Mouse (Mus musculus) gastrocnemius, postnatal 25 days (tissue): ENCODE results near the gene Fam198a. TPM values are rescaled to one million over a fixed set of nuclear protein-coding genes. Genes with fewer than 3 reads are reported as not detected.

ENCODE experiments used
- DNase-seq: peaks from one replicate; pipeline ENCODE4 v3.0.0; 2022
- total RNA-seq, 2 experiments: library from RNA; stranded (reverse); gene quantifications; 1 replicate in 1 of 2; 2 replicates in 1 of 2; pipeline ENCODE4 v1.2.3; 2021

Fam198a gene
- total RNA-seq, 2 experiments from 2014 or later, result 1.3 to 1.6 TPM

DNA sequence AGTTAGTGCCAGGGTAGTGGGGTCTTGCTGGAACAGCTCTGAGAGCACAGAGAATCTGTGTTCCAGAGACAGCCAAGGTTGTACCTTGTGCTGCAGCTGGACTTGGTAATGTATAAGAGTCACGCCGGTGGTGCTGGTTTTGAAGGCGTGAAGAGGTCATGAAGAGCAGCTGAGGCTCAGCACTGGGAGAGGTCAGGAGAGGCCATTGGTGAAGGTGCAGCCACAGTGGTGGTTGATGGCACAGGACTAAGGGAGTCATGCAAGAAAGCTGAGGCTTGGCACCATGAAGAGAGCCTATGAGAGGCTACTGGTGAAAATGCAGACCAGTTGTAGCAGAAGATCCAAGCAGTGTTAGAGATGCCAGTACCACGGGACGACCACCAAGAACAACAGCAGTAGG, 70.8 kb downstream of the Fam198a start:
- no peak for DNase-seq

DNA sequence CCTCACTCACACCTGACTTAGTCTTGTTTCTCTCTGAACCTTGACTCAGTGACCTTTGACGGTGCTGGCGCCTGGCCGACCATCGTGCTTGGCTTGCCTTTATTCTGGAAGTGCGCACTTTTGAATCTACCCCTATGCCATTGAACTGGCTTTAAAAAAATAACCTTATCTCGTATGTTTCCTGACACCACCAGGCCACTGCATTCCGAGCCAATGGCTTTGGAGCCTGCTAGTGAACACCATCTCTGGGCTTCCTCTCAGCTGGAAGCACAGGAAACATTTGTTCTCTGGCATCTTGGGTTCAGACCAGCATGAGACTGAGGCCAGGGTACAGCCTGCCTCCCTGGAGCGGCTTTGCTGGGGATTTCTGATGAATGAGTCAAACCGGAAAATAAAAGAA, 72.0 kb downstream of the Fam198a start:
- peak; percentile 88 for DNase-seq

DNA sequence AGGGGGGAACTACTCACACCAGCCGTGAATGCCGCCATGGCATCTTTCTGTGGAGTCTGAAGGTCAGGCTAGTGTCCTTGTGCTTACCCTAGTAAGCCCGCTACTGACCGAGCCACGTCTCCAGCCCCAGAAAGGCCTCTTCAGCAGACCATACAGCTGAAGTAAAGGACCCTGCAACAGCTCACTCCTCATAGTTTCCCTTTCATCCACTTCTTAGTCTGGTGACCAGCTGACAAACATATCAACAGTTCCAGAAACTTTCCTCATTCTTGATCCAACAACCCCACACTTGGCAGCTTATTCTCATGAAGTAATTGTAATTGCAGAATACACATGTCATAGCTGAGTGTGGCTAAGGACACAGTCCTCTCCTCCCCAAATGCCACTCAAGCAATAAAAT, 73.1 kb downstream of the Fam198a start:
- no peak for DNase-seq

DNA sequence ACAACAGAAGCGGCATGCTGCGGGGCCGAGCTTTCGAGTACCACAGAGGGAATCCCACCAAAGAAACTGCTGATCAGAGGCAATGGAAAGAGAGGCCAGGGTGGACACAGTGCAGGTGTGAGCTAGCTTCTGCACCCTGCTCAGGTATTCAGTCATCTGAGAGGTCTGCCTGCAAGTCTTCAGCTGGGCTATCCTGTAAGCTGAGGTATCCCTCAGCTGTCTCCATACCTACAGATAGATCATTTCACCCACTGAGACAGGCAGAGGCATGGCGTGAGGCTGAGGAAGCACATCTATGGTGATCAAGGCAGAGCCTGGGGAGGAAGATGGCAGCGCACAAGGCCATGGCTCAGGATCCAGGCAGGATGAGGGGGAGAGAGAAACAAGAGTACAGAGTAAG, 73.6 kb downstream of the Fam198a start:
- no peak for DNase-seq

DNA sequence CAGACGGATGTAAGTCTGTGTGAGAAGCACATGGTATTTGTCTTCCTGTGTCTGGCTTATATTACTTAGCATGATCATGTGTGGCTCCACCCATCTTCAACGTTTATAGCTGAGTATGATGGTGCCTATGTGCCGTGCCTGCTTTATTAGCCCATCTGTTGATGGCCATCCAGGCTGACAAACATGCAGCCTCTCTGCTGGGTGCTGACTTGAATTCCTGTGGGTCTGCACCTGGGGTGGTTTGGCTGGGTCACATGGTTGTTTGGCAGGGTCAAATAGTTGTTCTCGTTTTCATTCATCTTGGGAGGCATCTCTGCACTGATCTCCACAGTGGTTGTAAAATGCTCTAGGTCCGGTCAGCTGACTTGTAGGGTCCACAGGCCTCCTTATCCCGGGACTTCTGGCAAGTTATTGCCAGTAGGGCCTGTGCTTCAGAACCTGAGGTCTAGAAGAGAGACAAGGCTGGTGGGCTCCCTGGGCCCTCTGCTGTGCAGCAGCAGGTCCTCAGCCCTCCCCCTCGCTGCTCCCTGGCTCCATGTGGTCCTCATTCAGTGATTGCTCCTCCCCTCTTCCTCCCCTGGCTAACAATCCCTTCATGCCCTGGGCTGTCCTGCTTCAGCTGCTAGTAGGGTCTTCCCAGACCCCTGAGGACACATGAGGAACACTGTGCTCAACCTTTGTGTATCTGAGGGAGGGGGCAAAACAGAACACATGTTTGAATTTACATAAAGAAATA, 75.2 kb downstream of the Fam198a start:
- DNase-seq, result no peak

DNA sequence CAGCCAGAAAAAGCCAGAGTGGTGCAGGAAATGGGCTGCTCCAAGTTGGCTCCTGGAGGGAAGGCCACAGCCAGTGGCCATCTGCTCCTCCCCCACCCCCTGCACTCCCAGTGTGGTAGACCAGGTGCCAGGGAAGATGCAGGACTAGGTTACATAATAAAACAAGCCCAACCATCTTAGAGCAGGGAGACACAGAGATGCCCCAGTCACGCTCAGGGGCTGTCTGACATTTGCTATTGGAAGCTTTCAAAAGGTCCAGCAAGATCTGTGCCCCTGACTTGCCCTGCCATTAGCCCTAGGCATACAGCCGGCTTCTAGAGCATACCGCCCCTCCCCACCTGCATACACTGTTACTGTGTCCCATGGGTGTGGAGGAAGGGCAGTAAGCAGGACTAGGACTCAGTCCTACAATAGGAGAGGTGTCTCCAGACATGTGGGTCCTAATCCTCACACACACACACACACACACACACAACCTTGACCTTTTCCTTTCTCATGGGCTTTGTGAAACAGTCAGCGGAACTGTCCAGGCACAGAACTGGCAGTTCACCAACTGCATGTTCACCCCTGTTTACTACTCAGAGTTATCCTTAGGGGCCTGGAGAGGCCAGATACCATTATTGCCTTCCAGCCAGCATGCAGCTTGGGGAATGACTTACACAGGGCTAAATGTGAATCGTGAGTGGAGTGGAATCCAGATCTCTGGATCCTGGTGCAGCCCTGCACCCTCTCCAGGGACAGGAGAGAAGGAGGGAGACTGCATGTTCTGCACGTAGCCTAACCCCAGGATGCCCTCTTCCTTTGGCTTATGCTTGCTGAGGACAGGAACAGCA, 76.5 kb downstream of the Fam198a start:
- peak; percentile 89 for DNase-seq

DNA sequence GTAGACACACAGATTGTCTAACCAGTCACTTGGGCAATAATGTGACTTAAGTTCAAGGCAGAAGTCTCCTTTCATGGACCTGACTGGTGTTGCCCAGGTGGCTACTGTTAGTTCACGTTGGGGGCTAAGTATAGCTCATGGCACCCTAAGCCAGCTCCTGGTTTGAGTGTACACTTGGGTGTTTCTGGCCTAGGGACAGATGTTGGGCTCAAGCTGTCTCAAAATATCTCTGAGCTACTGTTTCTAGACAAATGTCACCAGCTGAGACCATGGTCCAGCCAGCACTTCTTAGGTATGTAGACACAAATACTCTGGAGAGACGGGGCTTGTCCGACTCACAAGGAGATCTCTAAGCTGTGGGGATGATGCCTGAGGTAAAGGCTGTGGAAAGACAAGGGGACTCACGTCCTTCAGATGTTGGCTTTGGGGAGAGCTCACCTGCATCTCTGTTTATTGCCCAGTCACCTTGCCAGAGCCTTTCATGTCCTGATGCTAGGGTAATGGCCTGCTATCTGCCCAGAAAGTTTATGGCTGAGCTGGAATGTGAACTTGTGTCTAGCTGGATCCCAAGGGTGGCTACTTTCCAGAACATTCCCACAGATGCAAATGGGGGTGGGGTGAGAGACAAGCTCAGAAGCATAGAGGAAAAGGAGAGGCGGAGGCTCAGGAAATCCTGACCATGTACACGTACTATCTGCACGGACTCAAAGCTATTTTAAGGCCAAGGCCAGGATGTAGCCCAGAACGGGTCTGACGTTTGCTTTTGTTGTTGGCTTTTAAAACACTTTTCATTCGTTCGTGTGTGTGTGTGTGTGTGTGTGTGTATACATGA, 77.3 kb downstream of the Fam198a start:
- DNase-seq, result peak; percentile 84

DNA sequence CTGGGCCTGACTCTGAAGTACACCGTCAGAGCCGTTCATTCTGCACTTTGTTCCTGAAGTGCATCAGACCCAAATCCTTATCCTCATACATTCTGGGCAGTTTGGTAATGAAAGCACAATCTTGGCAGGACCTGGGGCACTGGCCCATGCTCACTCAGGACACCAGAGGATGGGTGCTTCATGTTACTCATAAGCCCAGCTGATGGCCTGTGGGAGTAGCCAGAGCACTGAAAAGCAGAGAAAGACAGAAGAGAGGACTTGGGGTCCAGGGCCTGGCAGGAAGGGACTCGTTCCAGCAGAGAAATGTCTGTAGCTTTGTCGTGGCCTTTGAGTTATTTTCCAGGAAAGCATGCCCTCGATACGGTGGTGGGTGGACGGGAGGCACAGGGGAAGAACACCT, 79.0 kb downstream of the Fam198a start:
- no peak for DNase-seq

Other genes with a start within 250 kb of the Fam198a start
- gene Sec22c, start 245.5 kb upstream of the Fam198a start, total RNA-seq, result 1 to 10 TPM; 3.8 to 4.3 TPM
- 100 to 1,000 TPM; 104 to 105 TPM for gene Ss18l2, start 240.7 kb upstream of the Fam198a start, total RNA-seq
- 10 to 100 TPM; 30.0 to 30.1 TPM for gene Nktr, start 231.8 kb upstream of the Fam198a start, total RNA-seq
- 100 to 1,000 TPM in 1 of 2 experiments, 10 to 100 TPM in 1; 78.3 to 101 TPM for gene Zfp651, start 191.7 kb upstream of the Fam198a start, total RNA-seq
- 100 to 1,000 TPM; 116 to 215 TPM for gene Klhl40, start 173.4 kb upstream of the Fam198a start, total RNA-seq
- 100 to 1,000 TPM; 193 to 201 TPM for gene Hhatl, start 158.5 kb upstream of the Fam198a start, total RNA-seq
- under 1 TPM; 0.32 to 0.46 TPM for gene Ccdc13, start 111.5 kb upstream of the Fam198a start, total RNA-seq
- gene Higd1a, start 92.6 kb upstream of the Fam198a start, total RNA-seq, result 100 to 1,000 TPM; 110 to 115 TPM
- 1 to 10 TPM; 1.9 to 2.0 TPM for gene Ackr2, start 52.6 kb upstream of the Fam198a start, total RNA-seq
- not detected for gene Cyp8b1, start 34.7 kb upstream of the Fam198a start, total RNA-seq
- gene Pomgnt2, start 46.1 kb downstream of the Fam198a start, total RNA-seq, result 10 to 100 TPM in 1 of 2 experiments, 1 to 10 TPM in 1; 8.9 to 10.0 TPM
- 10 to 100 TPM; 43.2 to 63.0 TPM for gene Snrk, start 166.3 kb downstream of the Fam198a start, total RNA-seq